Mouse (Mus musculus): ENCODE results near the gene Papolg.
"Not testable (repeated sequence)": the region's sequence is repeated elsewhere in the genome, so short reads cannot be mapped to it uniquely, and the experiment has no call there.

Papolg gene

GRCm38 (mm10) chr11:23895060-23895426 lies at the start of gene Papolg:
TSS of gene Papolg (minus strand) at chr11:23895253.
- peak; percentile 88 to 92 for DNase-seq

GRCm38 (mm10) chr11:23928146-23928545 lies 33.1 kb upstream of the Papolg start:
- DNase-seq: not testable (repeated sequence)

- DNase-seq: no peak
These were observed 32.6 kb upstream of the Papolg start for GRCm38 (mm10) chr11:23927643-23928042.

GRCm38 (mm10) chr11:23913824-23914223 lies 18.8 kb upstream of the Papolg start:
- not testable (repeated sequence) for DNase-seq

- no peak for DNase-seq
These were observed 8.9 kb upstream of the Papolg start for GRCm38 (mm10) chr11:23903909-23904308.

GRCm38 (mm10) chr11:23894141-23895059 lies 653 bp downstream of the Papolg start:
- peak in 1 of 2 experiments; percentile 54 for DNase-seq

GRCm38 (mm10) chr11:23893556-23893955 lies 1.5 kb downstream of the Papolg start:
- DNase-seq: no peak

GRCm38 (mm10) chr11:23864326-23864725 lies 30.7 kb downstream of the Papolg start:
- DNase-seq: no peak

GRCm38 (mm10) chr11:23856723-23857112 lies 38.3 kb downstream of the Papolg start:
- DNase-seq: peak in 1 of 2 experiments; percentile 22

GRCm38 (mm10) chr11:23856054-23856722 lies 38.9 kb downstream of the Papolg start:
- no peak for DNase-seq

GRCm38 (mm10) chr11:23855182-23855802 lies 39.8 kb downstream of the Papolg start:
- DNase-seq: peak; percentile 83 to 88

GRCm38 (mm10) chr11:23853306-23853705 lies 41.7 kb downstream of the Papolg start:
- DNase-seq: no peak

GRCm38 (mm10) chr11:23846016-23846815 lies 48.8 kb downstream of the Papolg start:
- no peak for DNase-seq

- DNase-seq: no peak
These were observed 71.8 kb downstream of the Papolg start for GRCm38 (mm10) chr11:23823244-23823643.

- DNase-seq: no peak
These were observed 73.4 kb downstream of the Papolg start for GRCm38 (mm10) chr11:23821652-23822051.

GRCm38 (mm10) chr11:23820977-23821376 lies 74.1 kb downstream of the Papolg start:
- no peak for DNase-seq

- no peak for DNase-seq
These were observed 76.3 kb downstream of the Papolg start for GRCm38 (mm10) chr11:23818745-23819144.

Measured in cerebellum, postnatal 14 days (tissue).